Mouse (Mus musculus) MEL (cell line): ENCODE data around the gene Zfp513. TPM values are rescaled to one million over a fixed set of nuclear protein-coding genes. Genes with fewer than 3 reads are reported as not detected.

ENCODE experiments used
- DNase-seq: peaks from one replicate; pipeline ENCODE4 v3.0.0; 2011; ENCODE audit warnings: low read depth, low spot score
- H3K27ac ChIP-seq: 2 replicates; pipeline ENCODE4 v1.5.1; 2012; ENCODE audit warnings: low read depth, mild to moderate bottlenecking, control low read depth, low read length, moderate library complexity; ENCODE audit not compliant: control insufficient read depth
- H3K27me3 ChIP-seq, 2 experiments: fragments of 150-350 bp in 1 of 2; sonication (generic) in 1 of 2; 2 replicates each; pipeline ENCODE4 v1.6.1; 2012; ENCODE audit warnings: low read length in 2 of 2, mild to moderate bottlenecking in 2 of 2, improper control_type of control experiment in 1 of 2, moderate library complexity in 1 of 2; ENCODE audit not compliant: insufficient read depth in 2 of 2, control insufficient read depth in 1 of 2
- H3K36me3 ChIP-seq, 2 experiments: 2 replicates each; pipeline ENCODE4 v1.6.1; 2012 to 2014; ENCODE audit warnings: low read length in 2 of 2, improper control_type of control experiment in 1 of 2, inconsistent platforms in 1 of 2, mild to moderate bottlenecking in 1 of 2; ENCODE audit not compliant: insufficient read depth in 2 of 2, control insufficient read depth in 1 of 2
- H3K4me1 ChIP-seq, 2 experiments: fragments of 150-350 bp in 1 of 2; sonication (generic) in 1 of 2; 2 replicates each; pipeline ENCODE4 v1.6.1; 2012; ENCODE audit warnings: low read length in 2 of 2, improper control_type of control experiment in 1 of 2, mild to moderate bottlenecking in 1 of 2; ENCODE audit not compliant: insufficient read depth in 2 of 2, control insufficient read depth in 1 of 2
- H3K4me3 ChIP-seq, 2 experiments: fragments of 150-350 bp in 1 of 2; sonication (generic) in 1 of 2; 2 replicates each; pipeline ENCODE4 v1.5.1; 2012; ENCODE audit warnings: low read depth in 2 of 2, low read length in 2 of 2, mild to moderate bottlenecking in 2 of 2, moderate library complexity in 2 of 2, control low read depth in 1 of 2, improper control_type of control experiment in 1 of 2; ENCODE audit not compliant: control insufficient read depth in 1 of 2, insufficient read depth in 1 of 2
- H3K79me2 ChIP-seq: 2 replicates; pipeline ENCODE4 v1.6.1; 2012; ENCODE audit warnings: mild to moderate bottlenecking, low read length, moderate library complexity; ENCODE audit not compliant: control insufficient read depth, poor library complexity, insufficient read depth
- H3K9ac ChIP-seq: 2 replicates; pipeline ENCODE4 v1.6.1; 2012; ENCODE audit warnings: low read depth, mild to moderate bottlenecking, control low read depth, low read length, moderate library complexity; ENCODE audit not compliant: control insufficient read depth, poor library complexity, severe bottlenecking
- H3K9me3 ChIP-seq: fragments of 150-350 bp; sonication (generic); replicated peaks from 2 replicates; pipeline ENCODE4 v1.6.1; 2012; ENCODE audit warnings: mild to moderate bottlenecking, low read length, improper control_type of control experiment, moderate library complexity; ENCODE audit not compliant: insufficient read depth
- CHD1 ChIP-seq: IDR thresholded peaks from 2 replicates; pipeline ENCODE4 v1.6.1; 2012; ENCODE audit warnings: low read depth, mild to moderate bottlenecking, inconsistent platforms, low read length, improper control_type of control experiment
- CHD2 ChIP-seq: IDR thresholded peaks from 2 replicates; pipeline ENCODE4 v1.6.1; 2011; ENCODE audit warnings: low read length, improper control_type of control experiment
- CTCF ChIP-seq, 3 experiments: IDR thresholded peaks in 2 of 3; conservative IDR thresholded peaks in 1 of 3; 2 replicates each; pipeline ENCODE4 v1.5.1; 2011 to 2012; ENCODE audit warnings: low read length in 3 of 3, low read depth in 2 of 3, mild to moderate bottlenecking in 2 of 3, improper control_type of control experiment in 1 of 3, inconsistent platforms in 1 of 3, mixed read lengths in 1 of 3, moderate library complexity in 1 of 3; ENCODE audit not compliant: control insufficient read depth in 1 of 3, insufficient read depth in 1 of 3, poor library complexity in 1 of 3, severe bottlenecking in 1 of 3
- ETS1 ChIP-seq: IDR thresholded peaks from 2 replicates; pipeline ENCODE4 v1.6.1; 2012; ENCODE audit warnings: low read depth, mild to moderate bottlenecking, inconsistent platforms, low read length, improper control_type of control experiment, moderate library complexity
- HCFC1 ChIP-seq: IDR thresholded peaks from 2 replicates; pipeline ENCODE4 v1.6.1; 2012; ENCODE audit warnings: low read depth, mild to moderate bottlenecking, inconsistent platforms, low read length, improper control_type of control experiment, moderate library complexity
- MYB ChIP-seq: IDR thresholded peaks from 2 replicates; pipeline ENCODE4 v1.6.1; 2011; ENCODE audit warnings: mild to moderate bottlenecking, low read depth, low read length, improper control_type of control experiment
- NELFE ChIP-seq: IDR thresholded peaks from 2 replicates; pipeline ENCODE4 v1.6.1; 2011; ENCODE audit warnings: low read depth, low read length, improper control_type of control experiment
- NRF1 ChIP-seq: IDR thresholded peaks from 2 replicates; pipeline ENCODE4 v1.6.1; 2014; ENCODE audit warnings: low read depth, mild to moderate bottlenecking, inconsistent platforms, low read length, improper control_type of control experiment, moderate library complexity; ENCODE audit not compliant: poor library complexity, insufficient read depth, severe bottlenecking
- POLR2A ChIP-seq, 2 experiments: IDR thresholded peaks; 2 replicates each; pipeline ENCODE4 v1.6.1; 2011 to 2012; ENCODE audit warnings: low read length in 2 of 2, mild to moderate bottlenecking in 2 of 2, control low read depth in 1 of 2, improper control_type of control experiment in 1 of 2, low read depth in 1 of 2, moderate library complexity in 1 of 2; ENCODE audit not compliant: control insufficient read depth in 1 of 2, insufficient read depth in 1 of 2, poor library complexity in 1 of 2
- POLR2AphosphoS2 ChIP-seq: IDR thresholded peaks from 2 replicates; pipeline ENCODE4 v1.6.1; 2011; ENCODE audit warnings: low read length, improper control_type of control experiment
- RAD21 ChIP-seq: IDR thresholded peaks from 2 replicates; pipeline ENCODE4 v1.6.1; 2011; ENCODE audit warnings: mild to moderate bottlenecking, low read depth, low read length, improper control_type of control experiment
- SIN3A ChIP-seq: IDR thresholded peaks from 2 replicates; pipeline ENCODE4 v1.6.1; 2012; ENCODE audit warnings: low read length, improper control_type of control experiment, inconsistent platforms
- SMC3 ChIP-seq: IDR thresholded peaks from 2 replicates; pipeline ENCODE4 v1.6.1; 2011; ENCODE audit warnings: low read depth, low read length, improper control_type of control experiment
- TAL1 ChIP-seq: IDR thresholded peaks from 2 replicates; pipeline ENCODE4 v1.6.1; 2012; ENCODE audit warnings: mild to moderate bottlenecking, inconsistent platforms, low read length, moderate library complexity, mixed read lengths
- ZKSCAN1 ChIP-seq: IDR thresholded peaks from 2 replicates; pipeline ENCODE4 v1.6.1; 2012; ENCODE audit warnings: low read depth, mild to moderate bottlenecking, inconsistent platforms, low read length, improper control_type of control experiment, moderate library complexity
- polyA plus RNA-seq, 2 experiments: library from polyadenylated mRNA; stranded (reverse) in 1 of 2; unstranded in 1 of 2; fragments of >175 nt in 1 of 2; fragments of >200 nt in 1 of 2; gene quantifications; 2 replicates each; pipeline versions ENCODE4 v1.2.1 to v1.2.4; 2012; ENCODE audit warnings: low replicate concordance in 2 of 2, low read depth in 1 of 2; ENCODE audit not compliant: insufficient read length in 2 of 2, insufficient read depth in 1 of 2, missing spikeins in 1 of 2
- total RNA-seq: library from RNA; depleted of rRNA; stranded (reverse); fragments of 300-350 nt; gene quantifications from 2 replicates; pipeline ENCODE4 v1.2.3, GENCODE M21; 2012

The Zfp513 gene
- total and polyA plus RNA-seq, 3 experiments = 7.0 to 15.2 TPM; not detected in 1

GRCm38 (mm10) chr5:31199893-31200292 is 2.2 kb downstream of the Zfp513 start:
- no peaks in the 10 kb centered on the region; a peak in 1 of 4 replicates for H3K4me1 ChIP-seq

GRCm38 (mm10) chr5:31199321-31199892 is 2.7 kb downstream of the Zfp513 start:
- TF ChIP-seq MYB = no peak
- TF ChIP-seq POLR2A (IDR thresholded peaks at IDR 0.05; ENCODE audit: control insufficient read depth in 1 of 2, insufficient read depth in 1 of 2, low read depth in 1 of 2, low read length in 2 of 2, poor library complexity in 1 of 2) = peak; percentile 18 to 43; a peak in 1 of 4 replicates
- peak; percentile 2; the same call in 1 of the 2 replicates for TF ChIP-seq POLR2AphosphoS2
- no peak overlapping the region for H3K9ac ChIP-seq
- DNase-seq = no peak
- no peak overlapping the region for H3K4me3 ChIP-seq
- peaks cover 9 to 10% of the 10 kb centered on the region in 2 experiments for H3K36me3 ChIP-seq
- H3K27ac ChIP-seq = no peak overlapping the region
- no peaks in the 10 kb centered on the region; a peak in 1 of 4 replicates for H3K4me1 ChIP-seq
- H3K9me3 ChIP-seq = no peaks in the 10 kb centered on the region
- peaks cover 13% of the 10 kb centered on the region for H3K79me2 ChIP-seq
- no peaks in the 10 kb centered on the region for H3K27me3 ChIP-seq

More at GRCm38 (mm10) chr5:31199893-31200292, 2.2 kb downstream of the Zfp513 start:
- Histone ChIP-seq H3K9ac (no peak overlapping the region), H3K79me2 (peaks cover 11% of the 10 kb centered on the region), H3K9me3 (no peaks in the 10 kb centered on the region), H3K27ac (no peak overlapping the region), H3K4me3 (no peak overlapping the region), H3K27me3 (no peaks in the 10 kb centered on the region), H3K36me3 (peaks cover 8 to 11% of the 10 kb centered on the region in 2 experiments)
- no peak for DNase-seq
- TF ChIP-seq NRF1 (no peak), CHD1 (no peak), CHD2 (no peak), RAD21 (peak; percentile 4), NELFE (no peak), CTCF (IDR thresholded peaks at IDR 0.05 in 2 of 3, conservative IDR thresholded peaks at IDR 0.05 in 1 of 3; ENCODE audit: control insufficient read depth in 1 of 3, insufficient read depth in 1 of 3, low read depth in 2 of 3, low read length in 3 of 3, poor library complexity in 1 of 3, severe bottlenecking in 1 of 3) (peak in 2 of 3 experiments; percentile 32 to 36; a peak in 3 of 6 replicates), HCFC1 (no peak), SIN3A (no peak), SMC3 (peak; percentile 33), POLR2AphosphoS2 (0 out of 2 replicates have a peak, but pooled peaks have one; percentile 29), TAL1 (no peak), ZKSCAN1 (no peak), POLR2A (IDR thresholded peaks at IDR 0.05; ENCODE audit: control insufficient read depth in 1 of 2, insufficient read depth in 1 of 2, low read depth in 1 of 2, low read length in 2 of 2, poor library complexity in 1 of 2) (peak; percentile 0 to 30; a peak in 2 of 4 replicates), ETS1 (no peak)
